Mouse (Mus musculus) midbrain, postnatal 0 days (tissue): ENCODE measurements around the gene Gm20388. TPM values are rescaled to one million over a fixed set of nuclear protein-coding genes. Genes with fewer than 3 reads are reported as not detected.

Experiments used
- ATAC-seq: fragments of 200-750 bp; cut with Nextera tagmentation; 2 replicates; pipeline ENCODE4 v1.8.0; 2017; ENCODE audit warnings: moderate number of reproducible peaks, mild to moderate bottlenecking, moderate TSS enrichment, moderate library complexity; ENCODE audit not compliant: low FRiP score
- DNase-seq: peaks from one replicate; pipeline ENCODE4 v3.0.0-alpha.2; 2015; ENCODE audit warnings: low spot score
- H3K27ac ChIP-seq: fragments of 300-500 bp; sonication (generic); 2 replicates; pipeline ENCODE4 v1.5.1; 2014; ENCODE audit warnings: low read depth, mild to moderate bottlenecking, low read length, mixed read lengths
- H3K27me3 ChIP-seq: fragments of 300-500 bp; sonication (generic); 2 replicates; pipeline ENCODE4 v1.6.1; 2014; ENCODE audit warnings: low read length, control low read depth, mixed read lengths; ENCODE audit not compliant: insufficient read depth
- H3K36me3 ChIP-seq: fragments of 300-500 bp; sonication (generic); 2 replicates; pipeline ENCODE4 v1.6.1; 2014; ENCODE audit warnings: low read length, control low read depth, mixed read lengths; ENCODE audit not compliant: insufficient read depth
- H3K4me1 ChIP-seq: fragments of 300-500 bp; sonication (generic); 2 replicates; pipeline ENCODE4 v1.6.1; 2014; ENCODE audit warnings: mild to moderate bottlenecking, control low read depth, antibody characterized with exemption, low read length, mixed read lengths; ENCODE audit not compliant: insufficient read depth
- H3K4me2 ChIP-seq: fragments of 300-500 bp; sonication (generic); 2 replicates; pipeline ENCODE4 v1.6.1; 2014; ENCODE audit warnings: low read depth, mild to moderate bottlenecking, low read length, mixed read lengths; ENCODE audit not compliant: poor library complexity, severe bottlenecking
- H3K4me3 ChIP-seq: fragments of 300-500 bp; sonication (generic); 2 replicates; pipeline ENCODE4 v1.5.1; 2014; ENCODE audit warnings: low read depth, mild to moderate bottlenecking, low read length, moderate library complexity
- H3K9ac ChIP-seq: fragments of 300-500 bp; sonication (generic); replicated peaks from 2 replicates; pipeline ENCODE4 v1.6.1; 2014; ENCODE audit warnings: mild to moderate bottlenecking, low read length, moderate library complexity, mixed read lengths; ENCODE audit not compliant: poor library complexity, severe bottlenecking
- H3K9me3 ChIP-seq: fragments of 300-500 bp; sonication (generic); 2 replicates; pipeline ENCODE4 v1.6.1; 2016; ENCODE audit warnings: low read length, control low read depth
- CTCF ChIP-seq: IDR thresholded peaks from 2 replicates; pipeline ENCODE4 v1.5.1; 2016; ENCODE audit warnings: antibody characterized with exemption, mild to moderate bottlenecking
- WGBS: fragments of 180-500 bp; shearing (Covaris S2); extraction: QIAGEN DNeasy Blood & Tissue Kit; methylation state at CpG from one replicate; pipeline ENCODE4 v1.1.7; 2014; 5-methylcytosine and 5-hydroxymethylcytosine counted together
- polyA plus RNA-seq: library from polyadenylated mRNA; unstranded; fragments of >200 nt; fragmentation: Nextera tagmentation; extraction: Ambion mirVana; gene quantifications from 2 replicates; pipeline ENCODE4 v1.2.1, GENCODE M21; 2015
- total RNA-seq: library from RNA; depleted of rRNA; stranded (reverse); fragments of >200 nt; gene quantifications from 2 replicates; pipeline ENCODE4 v1.2.3, GENCODE M21; 2014

The Gm20388 gene
- total and polyA plus RNA-seq, 2 experiments from 2014 or later, result 74.2 TPM; not detected in 1

DNA sequence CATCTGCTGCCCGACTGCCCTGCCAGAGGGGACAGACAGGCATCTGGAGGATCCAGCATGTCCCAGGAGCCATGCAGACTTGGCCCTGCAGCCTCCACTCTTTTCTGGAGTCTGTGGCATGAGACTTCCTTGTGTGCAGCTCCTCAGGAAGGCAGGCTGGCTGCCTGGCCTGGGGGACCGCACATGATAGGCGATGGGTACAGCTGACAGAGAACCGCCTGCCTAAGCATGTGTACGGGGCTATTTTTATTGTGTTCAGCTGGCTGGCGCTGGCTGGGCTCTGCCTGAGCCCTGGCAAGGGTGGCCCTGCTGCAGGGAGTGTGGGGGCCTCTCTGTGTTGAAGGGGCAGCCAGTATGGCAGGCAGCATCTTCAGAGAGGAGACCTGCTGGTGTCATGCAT lies 573.8 kb downstream of the Gm20388 start:
- 45% methylated on average over 6 of the region's 6 CpGs for WGBS
- Histone ChIP-seq H3K36me3 (no peaks in the 10 kb centered on the region), H3K4me2 (no peak overlapping the region), H3K9me3 (no peaks in the 10 kb centered on the region), H3K9ac (no peak overlapping the region), H3K27me3 (no peaks in the 10 kb centered on the region), H3K4me3 (no peak overlapping the region), H3K4me1 (peaks cover 14% of the 10 kb centered on the region), H3K27ac (0 out of 2 replicates have a peak overlapping the region, but pooled peaks have one; percentile 14)
- ATAC-seq (no peak), DNase-seq (peak; percentile 52)
- no peak for TF ChIP-seq CTCF

DNA sequence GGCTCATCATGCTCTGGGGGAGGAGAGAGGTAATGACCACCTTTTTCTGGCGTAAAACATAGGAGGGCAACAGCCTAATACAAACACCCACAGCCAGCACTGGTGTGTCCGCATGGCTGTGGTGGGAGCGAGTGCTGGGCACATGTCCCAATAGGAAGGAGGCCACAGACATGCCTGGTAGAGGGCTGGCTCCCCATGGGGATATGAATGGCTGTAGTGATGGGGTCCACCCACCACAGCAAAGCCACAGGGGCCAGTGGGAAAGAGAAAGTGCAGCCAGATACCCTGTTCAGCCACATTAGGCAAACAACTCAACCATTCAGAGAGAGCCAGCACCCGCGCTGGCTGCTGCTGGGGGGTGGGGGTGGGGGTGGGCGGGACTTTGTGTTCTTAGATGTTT lies 574.5 kb downstream of the Gm20388 start:
- Histone ChIP-seq H3K9me3 (no peaks in the 10 kb centered on the region), H3K36me3 (no peaks in the 10 kb centered on the region), H3K27me3 (no peaks in the 10 kb centered on the region), H3K9ac (no peak overlapping the region), H3K4me3 (no peak overlapping the region), H3K4me1 (peaks cover 14% of the 10 kb centered on the region), H3K4me2 (no peak overlapping the region), H3K27ac (no peak overlapping the region)
- TF ChIP-seq CTCF, result no peak
- DNase-seq (peak; percentile 80), ATAC-seq (peak; percentile 24; the same call in 1 of the 2 replicates)
- 39% methylated on average over 6 of the region's 6 CpGs for WGBS

DNA sequence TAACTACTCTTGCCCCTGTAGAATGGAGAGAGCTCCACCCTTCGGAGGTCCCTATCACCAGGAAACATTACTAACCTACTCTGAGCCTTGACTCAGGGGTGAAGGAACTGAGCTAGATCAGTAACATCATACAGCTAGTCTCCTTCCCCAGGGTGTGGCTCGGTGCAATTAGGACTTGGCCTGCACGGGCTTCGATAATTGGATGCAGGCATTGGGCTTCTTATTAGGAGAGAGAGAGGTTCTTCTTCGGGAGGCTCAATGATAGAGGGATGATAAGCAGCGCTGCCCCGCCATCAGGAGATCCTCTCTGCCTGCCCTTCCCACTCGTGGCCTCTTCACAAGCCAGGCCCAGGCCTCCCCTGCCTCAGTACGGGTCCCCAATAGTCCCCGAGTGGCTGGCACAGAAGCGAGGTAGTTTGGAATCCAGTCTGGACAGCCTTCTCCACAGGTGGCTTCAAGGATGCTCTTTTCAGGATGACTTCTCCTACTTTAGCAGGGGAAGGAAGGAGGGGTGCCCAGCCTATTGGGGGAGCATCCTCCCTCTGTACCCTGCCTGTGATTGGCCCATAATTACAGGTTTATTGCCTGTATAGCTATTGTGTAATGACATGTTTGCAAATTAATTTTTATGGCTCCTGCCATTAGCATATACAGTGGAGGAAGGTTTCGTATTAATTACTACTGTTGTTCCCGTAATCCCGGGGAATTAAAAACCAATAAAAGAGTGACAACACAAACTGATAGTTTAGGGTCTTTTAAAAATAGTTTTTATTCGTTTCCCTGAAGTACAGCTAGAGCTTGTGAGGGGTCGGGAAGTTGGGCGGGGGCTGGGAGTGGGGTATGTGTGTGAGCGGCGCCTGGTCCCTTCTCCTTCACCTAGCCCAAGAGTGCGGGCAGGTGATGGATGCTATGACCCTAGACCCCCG lies 575.2 kb downstream of the Gm20388 start:
- Histone ChIP-seq H3K36me3 (no peaks in the 10 kb centered on the region), H3K27me3 (no peaks in the 10 kb centered on the region), H3K4me1 (peaks cover 14% of the 10 kb centered on the region), H3K9ac (peak overlapping the region; percentile 92; the same call in 1 of the 2 replicates), H3K27ac (peak overlapping the region; percentile 98), H3K4me3 (peak overlapping the region; percentile 90; the same call in 1 of the 2 replicates), H3K4me2 (peak overlapping the region; percentile 97), H3K9me3 (no peaks in the 10 kb centered on the region)
- 0 out of 2 replicates have a peak, but pooled peaks have one; percentile 5 for ATAC-seq
- WGBS, result 34% methylated on average over 21 of the region's 21 CpGs
- DNase-seq, result no peak
- no peak for TF ChIP-seq CTCF

DNA sequence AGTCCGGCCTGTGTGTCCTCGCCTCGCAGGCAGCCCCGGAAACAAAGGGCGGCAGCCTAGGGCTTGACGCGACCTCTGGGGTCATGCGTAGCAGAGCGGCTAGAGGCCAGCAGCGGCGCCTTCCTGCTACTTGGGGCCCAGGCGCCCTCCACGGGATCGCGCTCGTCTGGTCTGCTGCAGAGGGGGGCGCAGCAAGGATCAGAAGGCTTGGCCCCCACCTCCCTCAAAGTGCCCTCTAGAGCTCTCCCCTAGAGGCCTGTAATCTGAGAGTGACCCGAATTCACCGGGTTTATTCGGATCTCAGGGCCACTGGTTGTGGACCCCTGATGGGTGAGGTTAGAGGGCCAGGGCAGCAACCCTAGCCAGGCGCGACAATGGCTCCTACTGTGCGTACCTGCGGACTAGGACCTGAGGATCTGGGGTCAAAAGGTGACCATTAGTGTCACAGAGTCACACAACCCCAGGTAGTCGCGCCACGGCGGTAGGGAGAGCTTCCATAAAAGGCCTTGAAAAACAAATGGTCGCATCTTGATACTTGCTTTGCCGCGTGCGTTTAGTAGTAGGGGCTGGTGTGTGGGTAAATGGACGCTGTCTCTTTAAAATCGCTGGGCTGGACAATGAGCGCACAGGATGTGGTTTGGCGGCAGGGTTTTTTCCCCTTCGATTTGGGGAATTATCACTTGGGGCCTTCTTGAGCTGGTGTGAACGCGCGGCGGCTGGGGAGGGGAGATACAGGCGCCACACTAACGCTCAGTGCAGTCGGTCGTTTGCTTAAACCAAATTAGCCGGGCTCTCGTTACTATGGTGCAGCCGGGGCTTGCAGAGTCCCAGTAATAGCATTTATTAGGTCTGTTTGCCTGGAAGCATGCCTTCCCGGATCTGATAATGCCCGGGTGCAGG lies 576.1 kb downstream of the Gm20388 start:
- 0 out of 2 replicates have a peak, but pooled peaks have one; percentile 4 for TF ChIP-seq CTCF
- peaks cover 20% of the 10 kb centered on the region for H3K4me1 ChIP-seq

DNA sequence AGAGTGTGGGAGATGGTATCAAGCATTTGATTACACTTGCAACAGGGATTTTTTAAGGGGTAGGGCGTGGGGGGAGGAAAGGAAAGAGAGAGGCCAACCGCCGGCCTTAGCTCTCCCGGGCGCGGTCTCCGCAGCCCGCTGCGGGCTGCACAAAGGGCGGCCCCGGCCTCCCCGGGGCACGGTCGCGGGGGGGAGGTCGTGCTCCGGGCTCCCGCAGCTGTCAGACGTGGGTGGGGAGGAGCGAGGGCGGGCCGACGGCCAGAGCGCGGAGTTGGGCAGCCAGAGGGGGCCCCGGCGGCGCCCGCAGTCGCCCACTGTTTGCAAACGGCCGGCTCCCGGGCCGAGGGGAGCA lies 576.7 kb downstream of the Gm20388 start:
- Histone ChIP-seq H3K9ac (peak overlapping the region; percentile 92), H3K4me3 (peak overlapping the region; percentile 90), H3K4me2 (peak overlapping the region; percentile 97), H3K27ac (peak overlapping the region; percentile 98), H3K36me3 (no peaks in the 10 kb centered on the region), H3K27me3 (no peaks in the 10 kb centered on the region), H3K4me1 (peaks cover 26% of the 10 kb centered on the region), H3K9me3 (no peaks in the 10 kb centered on the region)
- TF ChIP-seq CTCF, result no peak
- peak; percentile 8; the same call in 1 of the 2 replicates for ATAC-seq
- WGBS, result 0% methylated on average over 32 of the region's 34 CpGs
- DNase-seq, result no peak

More for the DNA sequence above, 576.1 kb downstream of the Gm20388 start:
- WGBS, result 5% methylated on average over 49 of the region's 50 CpGs
- DNase-seq (peak; percentile 84), ATAC-seq (0 out of 2 replicates have a peak, but pooled peaks have one; percentile 6)
- H3K27me3 ChIP-seq, result no peaks in the 10 kb centered on the region
- H3K4me3 ChIP-seq, result peak overlapping the region; percentile 90
- no peaks in the 10 kb centered on the region for H3K36me3 ChIP-seq
- peak overlapping the region; percentile 98 for H3K27ac ChIP-seq
- H3K9ac ChIP-seq, result peak overlapping the region; percentile 92
- peak overlapping the region; percentile 97 for H3K4me2 ChIP-seq
- no peaks in the 10 kb centered on the region for H3K9me3 ChIP-seq
